Mouse (Mus musculus) frontal cortex, postnatal 14 days (tissue): ENCODE results near the gene Fbxl2.

Experiments
- DNase-seq, 2 experiments: peaks; one replicate each; pipeline ENCODE4 v3.0.0; 2022; ENCODE audit warnings: low spot score in 2 of 2

Gene Fbxl2

GRCm38 (mm10) chr9:114019012-114019762 lies 26.8 kb downstream of the Fbxl2 start:
- no peak for DNase-seq

GRCm38 (mm10) chr9:114016402-114016801 lies 29.6 kb downstream of the Fbxl2 start:
- no peak for DNase-seq

- DNase-seq: no peak
Measured at GRCm38 (mm10) chr9:114015724-114016123, 30.3 kb downstream of the Fbxl2 start.

GRCm38 (mm10) chr9:114014034-114014433 lies 32.0 kb downstream of the Fbxl2 start:
- no peak for DNase-seq

GRCm38 (mm10) chr9:114011203-114011602 lies 34.8 kb downstream of the Fbxl2 start:
- DNase-seq: no peak

GRCm38 (mm10) chr9:114009526-114009925 lies 36.5 kb downstream of the Fbxl2 start:
- DNase-seq: no peak

- DNase-seq: no peak
Measured at GRCm38 (mm10) chr9:114007850-114008350, 38.1 kb downstream of the Fbxl2 start.

GRCm38 (mm10) chr9:114006801-114007200 lies 39.2 kb downstream of the Fbxl2 start:
- no peak for DNase-seq

- no peak for DNase-seq
Measured at GRCm38 (mm10) chr9:113998311-113998710, 47.7 kb downstream of the Fbxl2 start.

GRCm38 (mm10) chr9:113992810-113993209 lies 53.2 kb downstream of the Fbxl2 start:
- no peak for DNase-seq

- peak; percentile 59 to 78 for DNase-seq
Measured at GRCm38 (mm10) chr9:113990547-113991248, 55.3 kb downstream of the Fbxl2 start.

GRCm38 (mm10) chr9:113984946-113985620 lies 60.9 kb downstream of the Fbxl2 start:
- no peak for DNase-seq

GRCm38 (mm10) chr9:113982883-113983670 lies 62.9 kb downstream of the Fbxl2 start:
- DNase-seq: no peak

GRCm38 (mm10) chr9:113982451-113982850 lies 63.5 kb downstream of the Fbxl2 start:
- no peak for DNase-seq

GRCm38 (mm10) chr9:113981099-113981880 lies 64.7 kb downstream of the Fbxl2 start:
- no peak for DNase-seq

GRCm38 (mm10) chr9:113979356-113979755 lies 66.6 kb downstream of the Fbxl2 start:
- DNase-seq: no peak

GRCm38 (mm10) chr9:113978656-113979055 lies 67.3 kb downstream of the Fbxl2 start:
- no peak for DNase-seq

GRCm38 (mm10) chr9:113977225-113977840 lies 68.7 kb downstream of the Fbxl2 start:
- DNase-seq: no peak

GRCm38 (mm10) chr9:113976264-113976663 lies 69.7 kb downstream of the Fbxl2 start:
- DNase-seq: no peak

GRCm38 (mm10) chr9:113975442-113975841 lies 70.5 kb downstream of the Fbxl2 start:
- no peak for DNase-seq
